8 mouse cellular contexts compared by ENCODE assay signal in the genomic region with DNA sequence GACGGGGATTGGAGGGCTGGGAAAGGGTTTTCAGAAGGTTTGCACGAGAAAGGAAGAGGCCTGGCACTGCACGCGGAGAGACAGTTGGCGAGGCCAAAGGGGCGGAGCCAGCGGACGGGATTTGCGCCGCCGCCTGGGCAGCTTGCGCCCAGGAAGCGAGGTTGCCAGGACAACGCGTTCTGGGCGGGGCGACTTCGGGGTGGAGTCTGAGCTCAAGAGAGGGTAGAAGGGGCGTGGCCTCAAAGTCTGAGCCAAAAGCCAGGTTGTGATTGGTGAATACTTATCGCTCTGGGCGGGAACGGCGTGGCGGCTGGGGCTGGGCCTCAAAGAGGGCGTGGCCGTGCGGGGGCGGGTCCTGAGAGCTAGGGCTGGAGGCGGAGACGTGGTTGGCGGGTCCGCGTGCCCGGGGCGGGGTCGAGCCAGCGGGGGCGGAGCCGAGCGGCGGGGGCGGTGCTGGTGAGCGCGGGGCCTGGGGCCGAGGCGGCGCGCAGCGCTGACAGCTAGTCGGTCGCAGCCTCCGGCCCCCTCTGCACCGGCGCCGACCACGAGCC. TPM values are rescaled to one million over a fixed set of nuclear protein-coding genes. Genes with fewer than 3 reads are reported as not detected.
DNase-seq lines count a peak whose midpoint lies in the region; ATAC-seq lines count a peak whose summit lies in the region.

Gene Cyp46a1, plus strand, starts transcription at position 487 of the 551 bp plus-strand sequence.

- peak within 1 kb of the TSS; percentile 81 for H3K4me3 ChIP-seq in hindbrain, embryonic 15.5 days

- H3K9me3 ChIP-seq in hindbrain, embryonic 15.5 days = no peaks in the 10 kb centered on the region

- under 1% methylated on average over 54 of the region's 56 CpGs for WGBS in hindbrain, embryonic 15.5 days

- ATAC-seq in activated CD4-positive, CD25-positive, alpha-beta regulatory T cell, adult 4 months = peak; percentile 95
- ATAC-seq in common myeloid progenitor, adult 5-6 weeks (replicated peaks; ENCODE audit: low read depth, poor library complexity, severe bottlenecking) = peak; percentile 84
- peak; percentile 93 for ATAC-seq in hindbrain, embryonic 15.5 days (ENCODE audit: low FRiP score, low read depth)

- peak within 1 kb of the TSS; percentile 80 for H3K27ac ChIP-seq in hindbrain, embryonic 15.5 days (replicated peaks)

- H3K27me3 ChIP-seq in hindbrain, embryonic 15.5 days = no peaks in the 10 kb centered on the region

- DNase-seq in gastrocnemius, adult 18-20 months (ENCODE audit: low spot score) = peak; percentile 100
- DNase-seq in layer of hippocampus, postnatal 36 days = peak; percentile 100
- peak; percentile 99 for DNase-seq in lung, postnatal 25 days (ENCODE audit: low spot score)
- peak; percentile 100 for DNase-seq in retina, embryonic 14.5 days (ENCODE audit: low spot score)
- DNase-seq in thymus, postnatal 36 days = peak; percentile 91 to 92

- peaks cover 20% of the 10 kb centered on the region for H3K4me1 ChIP-seq in hindbrain, embryonic 15.5 days (replicated peaks)

- H3K36me3 ChIP-seq in hindbrain, embryonic 15.5 days = no peaks in the 10 kb centered on the region

- peak within 1 kb of the TSS; percentile 83 for H3K9ac ChIP-seq in hindbrain, embryonic 15.5 days

- H3K4me2 ChIP-seq in hindbrain, embryonic 15.5 days = peak within 1 kb of the TSS; percentile 98

RNA-seq across cellular contexts. Expression of gene Cyp46a1, which starts in this region (rescaled TPM):
- polyA plus RNA-seq in activated CD4-positive, CD25-positive, alpha-beta regulatory T cell, adult 4 months (2017; shearing (Covaris generic)) = not detected
- not detected in 2 replicates for total RNA-seq in common myeloid progenitor, adult 5-6 weeks (2017)
- total RNA-seq in gastrocnemius, adult 18-20 months (2021) = under 1 TPM; 0.11 to 0.21 TPM
- polyA plus RNA-seq in hindbrain, embryonic 15.5 days (2015; fragmentation: Nextera tagmentation; extraction: Ambion mirVana) = 30.8 and 32.2 TPM in 2 replicates
- total RNA-seq in layer of hippocampus, postnatal 36 days (2021) = 100 to 1,000 TPM; 168 to 174 TPM

Comparison
In these comparisons a context has a peak if more than half of its experiments do, and no peak if none do; other contexts are left out.
1. Peak in every context shown above with its lines: DNase-seq, ATAC-seq, H3K4me3 ChIP-seq and H3K27ac ChIP-seq.
2. RNA of gene Cyp46a1 (total RNA-seq): 168 to 174 TPM in layer of hippocampus, postnatal 36 days; 0.11 to 0.21 TPM in gastrocnemius, adult 18-20 months and not detected in common myeloid progenitor, adult 5-6 weeks; every median in the first group is over 100 times any median in the second.
3. RNA of gene Cyp46a1 (polyA plus RNA-seq): 30.8 to 32.2 TPM in hindbrain, embryonic 15.5 days; not detected in activated CD4-positive, CD25-positive, alpha-beta regulatory T cell, adult 4 months; every median in the first group is over 10 times any median in the second.
4. Peak in ATAC-seq in activated CD4-positive, CD25-positive, alpha-beta regulatory T cell, adult 4 months; RNA of the gene not detected or under 1 TPM.
5. Peak in ATAC-seq in common myeloid progenitor, adult 5-6 weeks; RNA of the gene not detected or under 1 TPM.
6. Peak in DNase-seq in gastrocnemius, adult 18-20 months; RNA of the gene not detected or under 1 TPM.